Mouse (Mus musculus): ENCODE results near the gene Gm20883. TPM values are rescaled to one million over a fixed set of nuclear protein-coding genes. Genes with fewer than 3 reads are reported as not detected.

Gm20883 gene
- polyA plus RNA-seq (2014; fragmentation: Illumina TruSeq; extraction: RNeasy Lipid Tissue Mini Kit (QIAGEN cat#74804); ENCODE audit: low read depth, low replicate concordance), result not detected

DNA sequence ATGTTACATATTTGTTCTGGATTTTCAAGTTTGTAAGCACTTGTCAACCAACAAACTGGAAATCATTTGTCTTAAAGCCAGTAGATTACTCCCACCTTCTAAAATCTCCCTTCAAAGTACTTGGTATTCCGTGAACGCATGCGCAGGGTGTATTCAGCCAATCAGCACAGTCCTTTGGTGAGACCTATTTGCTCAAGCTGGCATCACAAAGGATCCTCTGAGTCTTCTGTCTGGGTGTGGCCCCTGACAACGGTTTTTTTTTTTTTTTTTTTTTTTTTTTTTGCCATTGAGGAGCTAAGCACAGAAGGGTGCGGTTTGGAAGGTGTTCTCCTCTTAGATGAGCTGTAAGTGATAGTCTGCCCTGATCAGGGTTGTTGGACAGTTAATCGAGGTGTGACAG is at the start of gene Gm20883:
Gm20883 (plus strand) TSS at position 301 of the 400 bp plus-strand sequence.

